Mouse (Mus musculus): ENCODE measurements around the gene Ache. TPM values are rescaled to one million over a fixed set of nuclear protein-coding genes. Genes with fewer than 3 reads are reported as not detected.
"Not testable (repeated sequence)": the region's sequence is repeated elsewhere in the genome, so short reads cannot be mapped to it uniquely, and the experiment has no call there.

The Ache gene
- polyA plus RNA-seq (2016; fragmentation: Nextera tagmentation; extraction: Ambion mirVana), result 3.8 and 4.5 TPM in 2 replicates

GRCm38 (mm10) chr5:137287032-137287952 is at the start of gene Ache:
Ache (plus strand) TSS chr5:137287519.
- Histone ChIP-seq H3K27me3 (replicated peaks; ENCODE audit: low read depth, poor library complexity, severe bottlenecking) (peaks cover 56% of the 10 kb centered on the region), H3K36me3 (replicated peaks) (no peaks in the 10 kb centered on the region), H3K4me3 (peak within 1 kb of the TSS; percentile 59), H3K27ac (replicated peaks) (peak within 1 kb of the TSS; percentile 65), H3K4me1 (peaks cover 32% of the 10 kb centered on the region), H3K9me3 (no peaks in the 10 kb centered on the region; the same call in 1 of the 2 replicates)
- DNase-seq (ENCODE audit: low spot score), result peak; percentile 65
- 1% methylated on average over 40 of the region's 40 CpGs for WGBS

- Histone ChIP-seq H3K9me3 (no peaks in the 10 kb centered on the region), H3K36me3 (replicated peaks) (no peaks in the 10 kb centered on the region), H3K27ac (replicated peaks) (no peak overlapping the region), H3K4me3 (no peak overlapping the region), H3K4me1 (peaks cover 9% of the 10 kb centered on the region), H3K27me3 (replicated peaks; ENCODE audit: low read depth, poor library complexity, severe bottlenecking) (no peaks in the 10 kb centered on the region)
- DNase-seq (ENCODE audit: low spot score), result no peak
- WGBS, result 88% methylated on average over 14 of the region's 14 CpGs
Measured at GRCm38 (mm10) chr5:137263897-137264720, 23.2 kb upstream of the Ache start.

- no peak for DNase-seq (ENCODE audit: low spot score)
- Histone ChIP-seq H3K36me3 (replicated peaks) (no peaks in the 10 kb centered on the region), H3K9me3 (no peaks in the 10 kb centered on the region), H3K4me3 (no peak overlapping the region), H3K27me3 (replicated peaks; ENCODE audit: low read depth, poor library complexity, severe bottlenecking) (no peaks in the 10 kb centered on the region), H3K4me1 (peaks cover 9% of the 10 kb centered on the region), H3K27ac (replicated peaks) (no peak overlapping the region)
- 90% methylated on average over 11 of the region's 11 CpGs for WGBS
Measured at GRCm38 (mm10) chr5:137264787-137265186, 22.5 kb upstream of the Ache start.

GRCm38 (mm10) chr5:137268131-137268910 is 19.0 kb upstream of the Ache start:
- no peaks in the 10 kb centered on the region for H3K27me3 ChIP-seq (replicated peaks; ENCODE audit: low read depth, poor library complexity, severe bottlenecking)
- peaks cover 9% of the 10 kb centered on the region for H3K4me1 ChIP-seq
- H3K27ac ChIP-seq (replicated peaks), result peak overlapping the region; percentile 12; the same call in 1 of the 2 replicates
- H3K36me3 ChIP-seq (replicated peaks), result no peaks in the 10 kb centered on the region
- H3K9me3 ChIP-seq, result peaks cover 6% of the 10 kb centered on the region; the same call in 1 of the 2 replicates
- 46% methylated on average over 18 of the region's 18 CpGs for WGBS
- DNase-seq (ENCODE audit: low spot score), result no peak
- H3K4me3 ChIP-seq, result peak overlapping the region; percentile 30; the same call in 1 of the 2 replicates

- peak; percentile 39 for DNase-seq (ENCODE audit: low spot score)
- no peak overlapping the region for H3K27ac ChIP-seq (replicated peaks)
- no peaks in the 10 kb centered on the region for H3K27me3 ChIP-seq (replicated peaks; ENCODE audit: low read depth, poor library complexity, severe bottlenecking)
- no peak overlapping the region for H3K4me3 ChIP-seq
- 68% methylated on average over 18 of the region's 18 CpGs for WGBS
- no peaks in the 10 kb centered on the region for H3K4me1 ChIP-seq
- H3K36me3 ChIP-seq (replicated peaks), result no peaks in the 10 kb centered on the region
- H3K9me3 ChIP-seq, result peaks cover 14% of the 10 kb centered on the region
Measured at GRCm38 (mm10) chr5:137277360-137278342, 9.7 kb upstream of the Ache start.

GRCm38 (mm10) chr5:137284411-137284810 is 2.9 kb upstream of the Ache start:
- not testable (repeated sequence) for DNase-seq (ENCODE audit: low spot score)
- peaks cover 27% of the 10 kb centered on the region for H3K4me1 ChIP-seq
- WGBS, result 78% methylated on average over 5 of the region's 6 CpGs

GRCm38 (mm10) chr5:137285045-137285444 is 2.3 kb upstream of the Ache start:
- Histone ChIP-seq H3K27ac (replicated peaks) (no peak overlapping the region), H3K4me3 (no peak overlapping the region), H3K9me3 (no peaks in the 10 kb centered on the region; the same call in 1 of the 2 replicates), H3K4me1 (peaks cover 28% of the 10 kb centered on the region), H3K27me3 (replicated peaks; ENCODE audit: low read depth, poor library complexity, severe bottlenecking) (peaks cover 33% of the 10 kb centered on the region), H3K36me3 (replicated peaks) (no peaks in the 10 kb centered on the region)
- 64% methylated on average over 5 of the region's 5 CpGs for WGBS
- peak; percentile 36 for DNase-seq (ENCODE audit: low spot score)

More at GRCm38 (mm10) chr5:137284411-137284810, 2.9 kb upstream of the Ache start:
- H3K36me3 ChIP-seq (replicated peaks); H3K4me3 ChIP-seq; H3K9me3 ChIP-seq; H3K27ac ChIP-seq (replicated peaks): not testable (repeated sequence)
- peaks cover 27% of the 10 kb centered on the region for H3K27me3 ChIP-seq (replicated peaks; ENCODE audit: low read depth, poor library complexity, severe bottlenecking)

- H3K4me1 ChIP-seq, result peaks cover 32% of the 10 kb centered on the region
- 50% methylated on average over 7 of the region's 7 CpGs for WGBS
- H3K9me3 ChIP-seq, result no peaks in the 10 kb centered on the region; the same call in 1 of the 2 replicates
- H3K4me3 ChIP-seq, result no peak overlapping the region
- DNase-seq (ENCODE audit: low spot score), result no peak
- H3K27me3 ChIP-seq (replicated peaks; ENCODE audit: low read depth, poor library complexity, severe bottlenecking), result peaks cover 43% of the 10 kb centered on the region
- H3K36me3 ChIP-seq (replicated peaks), result no peaks in the 10 kb centered on the region
- H3K27ac ChIP-seq (replicated peaks), result no peak overlapping the region
Measured at GRCm38 (mm10) chr5:137285986-137286385, 1.3 kb upstream of the Ache start.

GRCm38 (mm10) chr5:137286655-137287031 is 676 bp upstream of the Ache start:
- no peaks in the 10 kb centered on the region for H3K36me3 ChIP-seq (replicated peaks)
- peak; percentile 90 for DNase-seq (ENCODE audit: low spot score)
- peaks cover 49% of the 10 kb centered on the region for H3K27me3 ChIP-seq (replicated peaks; ENCODE audit: low read depth, poor library complexity, severe bottlenecking)
- peaks cover 32% of the 10 kb centered on the region for H3K4me1 ChIP-seq
- 1% methylated on average over 16 of the region's 16 CpGs for WGBS
- H3K4me3 ChIP-seq, result peak overlapping the region; percentile 59
- no peaks in the 10 kb centered on the region; the same call in 1 of the 2 replicates for H3K9me3 ChIP-seq
- H3K27ac ChIP-seq (replicated peaks), result peak overlapping the region; percentile 61; the same call in 1 of the 2 replicates

- Histone ChIP-seq H3K9me3 (no peaks in the 10 kb centered on the region; the same call in 1 of the 2 replicates), H3K27me3 (replicated peaks; ENCODE audit: low read depth, poor library complexity, severe bottlenecking) (peaks cover 64% of the 10 kb centered on the region), H3K27ac (replicated peaks) (peak overlapping the region; percentile 65), H3K4me3 (peak overlapping the region; percentile 59), H3K36me3 (replicated peaks) (no peaks in the 10 kb centered on the region), H3K4me1 (peaks cover 37% of the 10 kb centered on the region)
- under 1% methylated on average over 65 of the region's 65 CpGs for WGBS
- peak; percentile 53 for DNase-seq (ENCODE audit: low spot score)
Measured at GRCm38 (mm10) chr5:137287953-137288743, 829 bp downstream of the Ache start.

All from embryonic facial prominence, embryonic 10.5 days (tissue).